Mouse (Mus musculus) stomach, postnatal 0 days (tissue): Measurements from ENCODE around the gene Hes3. TPM values are rescaled to one million over a fixed set of nuclear protein-coding genes. Genes with fewer than 3 reads are reported as not detected.

Source experiments
- ATAC-seq: fragments of 200-750 bp; cut with Nextera tagmentation; 2 replicates; pipeline ENCODE4 v1.8.0; 2017; ENCODE audit not compliant: low FRiP score, low TSS enrichment
- DNase-seq: peaks from one replicate; pipeline ENCODE4 v3.0.0-alpha.2; 2016; ENCODE audit warnings: low spot score
- H3K27ac ChIP-seq: fragments of 300-500 bp; sonication (generic); replicated peaks from 2 replicates; pipeline ENCODE4 v1.5.1; 2014; ENCODE audit warnings: mild to moderate bottlenecking, control low read depth
- H3K27me3 ChIP-seq: fragments of 300-500 bp; sonication (generic); 2 replicates; pipeline ENCODE4 v1.6.1; 2014; ENCODE audit warnings: low read length; ENCODE audit not compliant: control insufficient read depth, insufficient read depth
- H3K36me3 ChIP-seq: fragments of 300-500 bp; sonication (generic); 2 replicates; pipeline ENCODE4 v1.6.1; 2014; ENCODE audit warnings: low read length, mixed read lengths; ENCODE audit not compliant: control insufficient read depth, insufficient read depth
- H3K4me1 ChIP-seq: fragments of 300-500 bp; sonication (generic); replicated peaks from 2 replicates; pipeline ENCODE4 v1.6.1; 2014; ENCODE audit warnings: antibody characterized with exemption; ENCODE audit not compliant: control insufficient read depth, insufficient read depth
- H3K4me2 ChIP-seq: fragments of 300-500 bp; sonication (generic); replicated peaks from 2 replicates; pipeline ENCODE4 v1.6.1; 2014; ENCODE audit warnings: low read depth, mild to moderate bottlenecking, control low read depth, moderate library complexity
- H3K4me3 ChIP-seq: fragments of 300-500 bp; sonication (generic); 2 replicates; pipeline ENCODE4 v1.5.1; 2014; ENCODE audit warnings: low read depth, low read length, control low read depth
- H3K9ac ChIP-seq: fragments of 300-500 bp; sonication (generic); 2 replicates; pipeline ENCODE4 v1.6.1; 2014; ENCODE audit warnings: mild to moderate bottlenecking, low read length, control low read depth, mixed read lengths
- H3K9me3 ChIP-seq: fragments of 300-500 bp; sonication (generic); 2 replicates; pipeline ENCODE4 v1.6.1; 2016; ENCODE audit warnings: low read length; ENCODE audit not compliant: control insufficient read depth
- CTCF ChIP-seq: IDR thresholded peaks from 2 replicates; pipeline ENCODE4 v1.5.1; 2016; ENCODE audit warnings: antibody characterized with exemption, low read depth, mild to moderate bottlenecking, moderate library complexity
- EP300 ChIP-seq: optimal IDR thresholded peaks from 2 replicates; pipeline ENCODE3; 2016; ENCODE audit warnings: antibody characterized with exemption
- WGBS: fragments of 180-500 bp; shearing (Covaris S2); extraction: QIAGEN DNeasy Blood & Tissue Kit; methylation state at CpG from one replicate; pipeline ENCODE4 v1.1.7; 2014; 5-methylcytosine and 5-hydroxymethylcytosine counted together
- polyA plus RNA-seq: library from polyadenylated mRNA; unstranded; fragments of >200 nt; fragmentation: Nextera tagmentation; extraction: Ambion mirVana; gene quantifications from 2 replicates; pipeline ENCODE4 v1.2.1, GENCODE M21; 2015

Hes3 gene
- polyA plus RNA-seq, 1 experiment from 2014 or later, result not detected

DNA sequence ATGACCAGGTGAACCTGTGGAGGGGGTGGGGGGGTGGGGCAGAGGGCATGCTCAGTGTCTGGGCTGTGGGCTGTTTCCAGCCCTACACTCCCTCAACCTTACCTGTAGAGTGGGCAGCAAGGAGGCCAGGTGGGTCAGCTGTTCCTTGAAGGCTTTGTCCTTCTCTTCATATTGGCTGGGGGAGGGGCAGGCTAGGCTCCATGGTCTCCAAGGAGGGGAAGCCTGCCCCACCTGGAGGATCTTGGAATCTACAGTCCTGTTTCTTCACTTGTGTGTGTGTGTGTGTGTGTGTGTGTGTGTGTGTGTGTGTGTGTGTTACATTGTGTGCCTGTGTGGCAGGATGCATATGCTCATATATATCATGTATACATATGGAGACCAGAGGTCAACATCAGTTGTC is 22.5 kb upstream of the Hes3 start:
- TF ChIP-seq EP300, result no peak
- peak; percentile 61 for TF ChIP-seq CTCF
- no peak for ATAC-seq
- no peak overlapping the region for H3K27ac ChIP-seq
- H3K4me2 ChIP-seq, result no peak overlapping the region
- no peaks in the 10 kb centered on the region for H3K9me3 ChIP-seq
- DNase-seq, result peak; percentile 64
- no peak overlapping the region for H3K9ac ChIP-seq
- H3K27me3 ChIP-seq, result peaks cover 22% of the 10 kb centered on the region
- no peaks in the 10 kb centered on the region for H3K4me1 ChIP-seq
- no peak overlapping the region for H3K4me3 ChIP-seq
- H3K36me3 ChIP-seq, result no peaks in the 10 kb centered on the region

DNA sequence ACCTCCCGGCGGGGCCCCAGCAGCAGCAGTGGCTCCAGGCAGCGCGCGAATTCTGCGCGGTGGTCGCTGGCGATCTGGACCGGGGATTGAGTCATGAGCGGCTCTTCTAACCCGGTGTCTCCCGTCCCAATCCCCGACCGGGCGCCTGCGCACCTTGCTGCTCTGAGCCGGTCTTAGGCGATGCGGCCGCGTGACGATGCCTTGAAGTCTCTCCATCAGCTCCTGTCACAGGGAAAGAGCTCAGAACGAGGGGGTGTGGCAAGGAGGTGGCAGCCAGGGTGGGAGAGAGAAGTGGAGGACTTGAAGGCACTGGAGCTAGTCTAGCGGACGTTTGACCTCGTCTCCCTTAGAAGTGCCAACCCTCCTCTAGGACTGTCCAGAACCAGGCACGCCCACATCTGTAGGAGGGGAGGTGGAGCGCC is 21.8 kb upstream of the Hes3 start:
- TF ChIP-seq CTCF (no peak), EP300 (no peak)
- no peaks in the 10 kb centered on the region for H3K4me1 ChIP-seq
- H3K27ac ChIP-seq, result no peak overlapping the region
- H3K36me3 ChIP-seq, result peaks cover 4% of the 10 kb centered on the region; the same call in 1 of the 2 replicates
- H3K9ac ChIP-seq, result no peak overlapping the region
- H3K9me3 ChIP-seq, result no peaks in the 10 kb centered on the region
- DNase-seq (peak; percentile 37), ATAC-seq (peak; percentile 45)
- peak overlapping the region; percentile 29 for H3K4me3 ChIP-seq
- peak overlapping the region; percentile 56 for H3K4me2 ChIP-seq
- WGBS, result under 1% methylated on average over 29 of the region's 29 CpGs
- H3K27me3 ChIP-seq, result peaks cover 20% of the 10 kb centered on the region

DNA sequence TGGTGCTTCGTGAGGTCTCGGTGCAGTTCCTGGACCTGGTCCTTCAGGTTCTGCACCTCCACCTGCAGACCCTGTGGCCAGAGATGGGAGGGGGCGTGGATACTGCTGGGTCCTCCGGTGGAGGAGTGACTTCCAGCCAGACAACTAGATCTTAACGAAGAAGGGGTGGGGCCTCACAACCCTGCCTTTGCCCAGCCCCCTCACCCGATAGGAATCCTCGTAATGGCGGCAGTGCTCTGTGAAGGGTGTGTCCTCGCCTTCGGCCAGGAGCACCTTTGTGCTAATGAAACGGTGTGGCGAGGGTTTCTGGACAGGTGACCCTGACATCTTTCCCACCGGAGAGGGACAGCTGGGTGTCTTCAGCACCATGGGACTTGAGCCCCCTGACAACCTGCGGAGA is 20.7 kb upstream of the Hes3 start:
- H3K9ac ChIP-seq, result no peak overlapping the region

DNA sequence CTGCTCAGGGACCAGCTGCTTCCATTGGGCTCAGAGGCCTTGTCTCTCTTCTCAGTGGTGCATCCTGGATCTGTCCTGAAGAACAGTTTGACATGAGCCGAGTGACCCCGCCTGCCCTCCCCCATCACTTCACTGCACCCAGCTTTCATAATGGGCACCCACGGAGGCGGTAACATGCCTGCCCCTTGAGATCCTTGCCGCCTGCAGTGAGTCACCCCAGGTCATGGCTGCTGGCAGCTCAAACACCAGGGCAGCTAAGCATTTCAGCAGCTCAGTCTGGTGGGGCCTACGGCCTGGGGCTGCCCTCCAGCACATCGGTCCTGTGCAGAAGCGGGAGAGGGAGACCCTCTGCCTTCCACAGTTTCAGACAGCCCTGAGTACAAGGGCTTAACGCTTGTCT is 16.1 kb upstream of the Hes3 start:
- H3K4me3 ChIP-seq, result no peak overlapping the region
- no peak overlapping the region for H3K4me2 ChIP-seq
- ATAC-seq (no peak), DNase-seq (no peak)
- no peak for TF ChIP-seq EP300
- no peak for TF ChIP-seq CTCF
- no peaks in the 10 kb centered on the region for H3K9me3 ChIP-seq
- H3K27ac ChIP-seq, result no peak overlapping the region
- no peak overlapping the region for H3K9ac ChIP-seq
- no peaks in the 10 kb centered on the region for H3K4me1 ChIP-seq
- H3K27me3 ChIP-seq, result peaks cover 3% of the 10 kb centered on the region; the same call in 1 of the 2 replicates
- H3K36me3 ChIP-seq, result peaks cover 7% of the 10 kb centered on the region; the same call in 1 of the 2 replicates
- WGBS, result 82% methylated on average over 9 of the region's 9 CpGs

More for the DNA sequence above, 20.7 kb upstream of the Hes3 start:
- no peak for TF ChIP-seq CTCF
- TF ChIP-seq EP300, result no peak
- H3K9me3 ChIP-seq, result no peaks in the 10 kb centered on the region
- H3K4me3 ChIP-seq, result peak overlapping the region; percentile 4; the same call in 1 of the 2 replicates
- peaks cover 4% of the 10 kb centered on the region; the same call in 1 of the 2 replicates for H3K36me3 ChIP-seq
- ATAC-seq (no peak), DNase-seq (no peak)
- H3K4me2 ChIP-seq, result peak overlapping the region; percentile 21; the same call in 1 of the 2 replicates
- peaks cover 20% of the 10 kb centered on the region; the same call in 1 of the 2 replicates for H3K27me3 ChIP-seq
- WGBS, result 7% methylated on average over 14 of the region's 14 CpGs
- H3K27ac ChIP-seq, result no peak overlapping the region
- H3K4me1 ChIP-seq, result no peaks in the 10 kb centered on the region

DNA sequence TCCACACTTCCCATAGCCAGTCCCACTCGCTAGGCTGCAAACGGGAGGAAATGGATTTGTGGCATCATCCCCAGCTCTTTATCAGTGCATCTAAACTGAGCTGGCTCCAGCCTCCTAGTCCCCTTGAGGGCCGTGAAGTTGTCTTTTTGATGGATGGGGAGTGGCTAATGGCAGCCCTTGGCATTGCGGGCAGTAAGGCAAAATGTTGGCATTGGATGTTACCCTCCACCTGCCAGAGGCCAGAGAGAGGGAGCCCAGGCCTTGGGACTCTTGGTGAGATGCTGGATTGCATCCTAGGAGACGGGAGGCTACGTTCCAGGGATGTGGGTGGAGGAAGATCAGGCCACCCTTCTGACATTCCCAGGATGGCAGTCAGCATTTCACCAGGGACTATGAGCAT is 14.5 kb upstream of the Hes3 start:
- no peaks in the 10 kb centered on the region for H3K9me3 ChIP-seq
- H3K27ac ChIP-seq, result no peak overlapping the region
- H3K4me3 ChIP-seq, result no peak overlapping the region
- 73% methylated on average over 6 of the region's 6 CpGs for WGBS
- H3K4me2 ChIP-seq, result no peak overlapping the region
- H3K4me1 ChIP-seq, result no peaks in the 10 kb centered on the region
- H3K36me3 ChIP-seq, result peaks cover 7% of the 10 kb centered on the region; the same call in 1 of the 2 replicates
- H3K9ac ChIP-seq, result no peak overlapping the region
- H3K27me3 ChIP-seq, result no peaks in the 10 kb centered on the region
- DNase-seq (no peak), ATAC-seq (no peak)
- TF ChIP-seq EP300 (no peak), CTCF (no peak)

DNA sequence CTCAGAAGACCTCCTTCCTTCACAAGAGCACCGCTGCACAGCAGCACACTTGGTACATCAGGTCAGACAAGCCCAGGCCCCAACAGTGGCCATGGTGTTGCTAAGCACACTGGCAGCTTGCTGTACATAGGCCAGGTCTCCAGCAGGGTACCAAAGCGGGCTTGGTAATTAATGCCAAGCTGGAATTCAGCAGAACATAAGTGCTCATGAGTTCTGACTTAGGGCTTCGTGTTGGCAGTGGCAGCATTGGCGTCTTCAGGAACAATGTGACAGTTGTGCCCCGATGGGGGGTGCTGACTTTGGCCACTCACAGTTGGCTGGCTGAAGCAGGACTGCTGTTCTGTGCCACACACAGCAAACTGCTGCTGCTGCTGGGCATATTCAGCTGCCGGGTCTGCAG is 13.2 kb upstream of the Hes3 start:
- H3K36me3 ChIP-seq, result peaks cover 12% of the 10 kb centered on the region
- 89% methylated on average over 6 of the region's 6 CpGs for WGBS
- ATAC-seq (no peak), DNase-seq (no peak)
- no peak overlapping the region for H3K4me3 ChIP-seq
- H3K9me3 ChIP-seq, result no peaks in the 10 kb centered on the region
- H3K4me1 ChIP-seq, result no peaks in the 10 kb centered on the region
- TF ChIP-seq EP300 (no peak), CTCF (no peak)
- no peak overlapping the region for H3K27ac ChIP-seq
- no peaks in the 10 kb centered on the region for H3K27me3 ChIP-seq
- no peak overlapping the region for H3K9ac ChIP-seq
- no peak overlapping the region for H3K4me2 ChIP-seq
